Mouse (Mus musculus) CH12.LX (cell line): ENCODE measurements at regions not wholly inside any gene's neighbourhood (a gene's known extent, or its start where the extent isn't known, plus 50 kb on each side); places are given as distances from the start of the nearest gene placed in this dataset.

Experiments
- DNase-seq: peaks from one replicate; pipeline ENCODE4 v3.0.0-alpha.2; 2013; ENCODE audit errors: extremely low read depth
- H3K27ac ChIP-seq: 2 replicates; pipeline ENCODE4 v1.5.1; 2012; ENCODE audit warnings: low read depth, mild to moderate bottlenecking, control low read depth, moderate library complexity; ENCODE audit not compliant: insufficient read depth
- H3K27me3 ChIP-seq: replicated peaks from 2 replicates; pipeline ENCODE3; 2012; ENCODE audit warnings: inconsistent platforms
- H3K36me3 ChIP-seq, 2 experiments: replicated peaks in 1 of 2; 2 replicates each; pipeline versions ENCODE3 to v1.6.1; 2012; ENCODE audit warnings: inconsistent platforms in 1 of 2, low read length in 1 of 2, mild to moderate bottlenecking in 1 of 2, mixed read lengths in 1 of 2, moderate library complexity in 1 of 2; ENCODE audit not compliant: control insufficient read depth in 1 of 2, insufficient read depth in 1 of 2
- H3K4me1 ChIP-seq, 2 experiments: 2 replicates each; pipeline ENCODE4 v1.6.1; 2012; ENCODE audit warnings: inconsistent platforms in 1 of 2, moderate library complexity in 1 of 2; ENCODE audit not compliant: insufficient read depth in 2 of 2, control insufficient read depth in 1 of 2
- H3K4me2 ChIP-seq: 2 replicates; pipeline ENCODE4 v1.6.1; 2012; ENCODE audit warnings: low read depth, mild to moderate bottlenecking, control low read depth; ENCODE audit not compliant: poor library complexity, insufficient read depth, severe bottlenecking
- H3K4me3 ChIP-seq, 3 experiments: fragments of 150-350 bp in 1 of 3; sonication (generic) in 1 of 3; replicated peaks in 1 of 3; 2 replicates each; pipeline versions ENCODE3 to v1.5.1; 2011 to 2012; ENCODE audit warnings: low read depth in 2 of 3, low read length in 2 of 3, mild to moderate bottlenecking in 2 of 3, moderate library complexity in 2 of 3, control low read depth in 1 of 3, improper control_type of control experiment in 1 of 3, inconsistent platforms in 1 of 3, mixed read lengths in 1 of 3; ENCODE audit not compliant: poor library complexity in 1 of 3
- H3K79me2 ChIP-seq: replicated peaks from 2 replicates; pipeline ENCODE4 v1.6.1; 2012; ENCODE audit warnings: mild to moderate bottlenecking, moderate library complexity; ENCODE audit not compliant: control insufficient read depth, poor library complexity, insufficient read depth, severe bottlenecking; ENCODE audit errors: extremely low read depth
- H3K9ac ChIP-seq: 2 replicates; pipeline ENCODE4 v1.6.1; 2012; ENCODE audit warnings: low read depth, mild to moderate bottlenecking, control low read depth, moderate library complexity; ENCODE audit not compliant: insufficient read depth
- H3K9me3 ChIP-seq: replicated peaks from 2 replicates; pipeline ENCODE3; 2012; ENCODE audit warnings: low read length, inconsistent platforms, mixed read lengths
- ETS1 ChIP-seq: conservative IDR thresholded peaks from 2 replicates; pipeline ENCODE4 v1.6.1; 2012; ENCODE audit warnings: low read depth, mild to moderate bottlenecking, inconsistent platforms, low read length, improper control_type of control experiment, moderate library complexity
- IRF4 ChIP-seq: IDR thresholded peaks from 2 replicates; pipeline ENCODE4 v1.6.1; 2014; ENCODE audit warnings: low read depth, mild to moderate bottlenecking, inconsistent platforms, low read length, improper control_type of control experiment
- KAT2A ChIP-seq: IDR thresholded peaks from 2 replicates; pipeline ENCODE4 v1.6.1; 2012; ENCODE audit warnings: low read length, improper control_type of control experiment, inconsistent platforms; ENCODE audit not compliant: insufficient replicate concordance
- MAFK ChIP-seq: IDR thresholded peaks from 2 replicates; pipeline ENCODE4 v1.6.1; 2011; ENCODE audit warnings: low read length, improper control_type of control experiment; ENCODE audit not compliant: insufficient replicate concordance
- MAX ChIP-seq: IDR thresholded peaks from 2 replicates; pipeline ENCODE4 v1.6.1; 2011; ENCODE audit warnings: low read length, improper control_type of control experiment
- NELFE ChIP-seq: IDR thresholded peaks from 2 replicates; pipeline ENCODE4 v1.6.1; 2011; ENCODE audit warnings: low read depth, low read length, improper control_type of control experiment
- NRF1 ChIP-seq: IDR thresholded peaks from 2 replicates; pipeline ENCODE4 v1.6.1; 2014; ENCODE audit warnings: low read depth, mild to moderate bottlenecking, inconsistent platforms, low read length, improper control_type of control experiment, moderate library complexity
- POLR2AphosphoS2 ChIP-seq: IDR thresholded peaks from 2 replicates; pipeline ENCODE4 v1.6.1; 2011; ENCODE audit warnings: low read depth, low read length, improper control_type of control experiment
- RAD21 ChIP-seq: IDR thresholded peaks from 2 replicates; pipeline ENCODE4 v1.6.1; 2011; ENCODE audit warnings: low read depth, mild to moderate bottlenecking, low read length, improper control_type of control experiment, moderate library complexity
- SIN3A ChIP-seq: IDR thresholded peaks from 2 replicates; pipeline ENCODE4 v1.6.1; 2012; ENCODE audit warnings: low read length, improper control_type of control experiment, inconsistent platforms
- TCF12 ChIP-seq: IDR thresholded peaks from 2 replicates; pipeline ENCODE4 v1.6.1; 2014; ENCODE audit warnings: low read depth, mild to moderate bottlenecking, inconsistent platforms, low read length, improper control_type of control experiment
- UBTF ChIP-seq: IDR thresholded peaks from 2 replicates; pipeline ENCODE4 v1.6.1; 2012; ENCODE audit warnings: low read depth, mild to moderate bottlenecking, inconsistent platforms, low read length, improper control_type of control experiment, moderate library complexity
- USF1 ChIP-seq: IDR thresholded peaks from 2 replicates; pipeline ENCODE4 v1.6.1; 2014; ENCODE audit warnings: low read depth, mild to moderate bottlenecking, inconsistent platforms, low read length, improper control_type of control experiment
- USF2 ChIP-seq: conservative IDR thresholded peaks from 2 replicates; pipeline ENCODE4 v1.6.1; 2011; ENCODE audit warnings: low read depth, low read length, improper control_type of control experiment
- ZC3H11A ChIP-seq: IDR thresholded peaks from 2 replicates; pipeline ENCODE4 v1.6.1; 2012; ENCODE audit warnings: low read depth, mild to moderate bottlenecking, inconsistent platforms, low read length, improper control_type of control experiment
- ZNF384 ChIP-seq: IDR thresholded peaks from 2 replicates; pipeline ENCODE4 v1.6.1; 2012; ENCODE audit warnings: low read depth, low read length, improper control_type of control experiment, inconsistent platforms
- dilution Hi-C: fragments of 300-500 bp; cut with MboI; formaldehyde crosslinking; loops from 2 replicates; pipeline ENCODE4 v1.14.3; 2020; ENCODE audit warnings: low sequenced_read_pairs; ENCODE audit not compliant: extremely low pct_unique_long_range_greater_than_20kb, extremely low pct_ligation_motif_present
- in situ Hi-C: fragments of 300-500 bp; cut with MboI; formaldehyde crosslinking; loops from 3 replicates; pipeline ENCODE4 v1.14.3; 2019; ENCODE audit warnings: low sequenced_read_pairs, low pct_ligation_motif_present, low pct_unique_long_range_greater_than_20kb, mixed read lengths

DNA sequence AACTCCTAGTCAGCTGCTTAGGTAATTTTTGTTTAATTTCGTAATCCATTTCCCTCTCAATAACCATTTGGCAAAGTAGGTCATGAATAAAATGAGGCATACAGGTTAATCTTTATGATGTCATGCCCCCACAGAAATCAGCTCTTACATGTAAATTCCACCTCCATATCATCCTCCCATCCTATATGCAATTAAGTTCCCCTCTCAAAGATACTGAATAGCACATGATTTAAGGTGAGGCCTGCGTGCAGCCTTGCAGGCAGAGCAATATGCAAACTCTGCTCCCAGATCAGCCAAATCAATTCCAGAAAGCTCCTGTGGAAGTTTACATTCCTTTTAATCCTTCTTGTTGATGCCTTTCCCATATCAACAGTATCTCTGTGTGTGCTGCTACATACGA lies 610.3 kb downstream of the Efnb2 start:
- no peak overlapping the region for H3K4me3 ChIP-seq
- no peaks in the 10 kb centered on the region for H3K4me1 ChIP-seq
- no peaks in the 10 kb centered on the region for H3K27me3 ChIP-seq
- no peaks in the 10 kb centered on the region for H3K36me3 ChIP-seq
- TF ChIP-seq USF1, result no peak
- no peak for TF ChIP-seq USF2
- no peak for TF ChIP-seq ETS1
- no peak for TF ChIP-seq UBTF
- no peak for TF ChIP-seq SIN3A
- no peak for TF ChIP-seq POLR2AphosphoS2
- TF ChIP-seq NRF1, result no peak
- no peak for TF ChIP-seq IRF4
- TF ChIP-seq MAFK, result no peak
- no peak for TF ChIP-seq KAT2A
- TF ChIP-seq TCF12, result no peak
- no peak for TF ChIP-seq RAD21
- TF ChIP-seq ZNF384, result no peak
- no peak for TF ChIP-seq NELFE
- TF ChIP-seq MAX, result no peak
- TF ChIP-seq ZC3H11A, result no peak
- H3K79me2 ChIP-seq, result no peaks in the 10 kb centered on the region
- no peak overlapping the region for H3K27ac ChIP-seq
- dilution Hi-C loops (no loop called here), in situ Hi-C loops (no loop called here)
- no peak overlapping the region for H3K9ac ChIP-seq
- no peak overlapping the region for H3K4me2 ChIP-seq
- H3K9me3 ChIP-seq, result peaks cover 51% of the 10 kb centered on the region
- no peak for DNase-seq

DNA sequence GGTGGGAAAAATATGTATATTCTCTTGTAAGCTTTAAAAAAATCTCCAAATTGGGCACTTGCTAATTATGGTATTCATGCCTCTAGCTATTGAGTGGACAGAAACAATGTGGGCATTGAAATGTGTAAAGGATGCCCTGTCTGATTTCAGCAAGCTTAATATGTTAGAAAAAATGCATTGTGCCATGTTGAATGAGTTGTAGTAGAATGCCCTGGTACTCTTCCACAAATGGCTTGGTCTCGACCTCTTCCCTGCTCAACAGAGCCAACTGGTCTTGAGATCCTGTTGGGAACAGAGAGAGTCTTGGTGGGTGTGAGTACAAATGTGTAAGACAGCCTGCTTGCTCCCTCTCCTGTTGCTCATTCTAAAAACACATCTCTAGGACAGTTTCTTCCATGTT lies 616.1 kb downstream of the Efnb2 start:
- H3K36me3 ChIP-seq, result no peaks in the 10 kb centered on the region
- H3K79me2 ChIP-seq, result no peaks in the 10 kb centered on the region
- no peak for DNase-seq
- H3K4me3 ChIP-seq, result no peak overlapping the region
- no peaks in the 10 kb centered on the region for H3K4me1 ChIP-seq
- dilution Hi-C loops, result no loop called here
- H3K9ac ChIP-seq, result no peak overlapping the region
- H3K4me2 ChIP-seq, result no peak overlapping the region
- in situ Hi-C loops, result no loop called here
- H3K27ac ChIP-seq, result no peak overlapping the region
- H3K9me3 ChIP-seq, result peaks cover 49% of the 10 kb centered on the region
- no peak for TF ChIP-seq USF1
- H3K27me3 ChIP-seq, result no peaks in the 10 kb centered on the region
